Mouse (Mus musculus) mouse trophoblast stem cell (cell line): ENCODE data around the gene Ipo11.

Experiments
- in situ Hi-C, 2 experiments: fragments of 300-500 bp; cut with MseI, MboI; formaldehyde crosslinking; loops; 2 replicates in 1 of 2; 3 replicates in 1 of 2; pipeline ENCODE4 v1.15.1; 2025

Ipo11 gene

DNA sequence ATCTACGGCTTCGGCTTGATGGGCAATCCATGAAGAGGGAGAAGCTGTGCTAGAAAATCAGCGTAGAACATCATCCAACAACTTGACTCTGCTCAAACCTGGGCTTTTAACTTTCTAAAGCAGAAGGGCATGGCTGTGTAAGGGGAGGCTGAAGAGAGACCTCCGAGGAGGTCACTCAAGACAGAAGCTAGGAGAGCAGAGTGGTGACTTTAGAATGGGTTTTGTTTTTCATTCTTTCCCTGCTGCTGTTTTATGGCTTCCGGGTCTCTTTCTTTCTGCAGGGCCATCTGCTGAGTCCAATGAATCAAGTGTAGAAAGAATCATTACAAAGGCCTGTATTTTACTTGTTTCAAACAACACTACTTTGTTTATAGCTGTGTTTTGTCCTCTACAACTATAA is 119.7 kb downstream of the Ipo11 start:
- in situ Hi-C loops, result no loop called here

DNA sequence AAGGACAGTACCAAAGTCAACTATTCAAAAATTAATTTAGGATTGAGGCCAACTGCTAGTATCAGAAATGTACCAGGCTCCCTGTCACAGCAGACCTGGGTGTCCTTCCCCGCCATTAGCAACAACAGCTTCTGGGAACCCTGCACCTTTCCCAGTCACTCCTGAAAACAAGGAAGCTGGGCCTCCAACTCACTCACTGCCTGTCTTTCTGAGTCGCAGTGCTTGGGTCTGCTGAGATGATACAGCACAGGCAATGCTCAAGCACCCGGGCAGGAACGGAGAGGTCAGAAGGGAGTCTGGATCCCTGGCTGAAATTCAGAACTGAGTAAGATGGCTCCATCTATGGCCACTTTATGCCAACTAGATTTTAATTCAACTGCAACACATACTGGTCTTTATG is 123.2 kb downstream of the Ipo11 start:
- in situ Hi-C loops, result no loop called here

DNA sequence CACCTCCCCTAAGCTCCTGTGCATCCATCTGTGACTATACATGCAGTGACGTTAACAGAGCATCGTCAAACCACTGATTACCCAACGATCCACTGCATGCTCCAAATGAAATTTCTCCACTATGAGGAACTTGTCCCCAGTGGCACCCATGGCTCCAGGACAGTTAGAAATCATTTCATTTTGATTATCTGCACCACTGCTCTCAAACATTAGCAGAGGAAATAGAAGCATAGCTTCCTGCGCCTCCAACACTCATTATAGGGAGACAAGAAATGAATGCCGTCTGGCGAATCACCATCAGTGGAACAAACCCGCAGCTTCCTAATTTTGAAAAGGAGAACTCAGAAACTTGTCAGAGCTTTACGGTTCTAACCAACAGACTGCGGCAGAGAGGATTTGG is 123.7 kb downstream of the Ipo11 start:
- in situ Hi-C loops, result no loop called here

DNA sequence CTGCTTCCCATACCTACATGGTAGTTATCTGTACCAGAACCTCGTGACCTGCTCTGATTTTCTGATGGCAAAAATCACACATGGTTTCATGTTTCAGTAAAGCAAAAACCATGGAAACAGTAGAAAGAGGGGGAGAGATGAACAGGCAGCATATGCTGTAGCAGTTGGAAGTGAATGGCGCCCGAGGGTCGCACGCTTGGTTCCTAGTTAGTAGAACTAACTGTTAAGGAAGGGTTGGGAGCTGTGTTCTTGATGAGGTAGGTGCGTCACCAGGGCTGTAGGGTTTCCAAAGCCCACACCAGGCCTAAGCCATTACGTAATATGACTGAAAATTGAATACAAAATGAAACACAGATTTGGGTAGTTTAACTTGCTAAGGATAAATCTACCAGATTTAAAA is 126.6 kb downstream of the Ipo11 start:
- in situ Hi-C loops, result no loop called here

DNA sequence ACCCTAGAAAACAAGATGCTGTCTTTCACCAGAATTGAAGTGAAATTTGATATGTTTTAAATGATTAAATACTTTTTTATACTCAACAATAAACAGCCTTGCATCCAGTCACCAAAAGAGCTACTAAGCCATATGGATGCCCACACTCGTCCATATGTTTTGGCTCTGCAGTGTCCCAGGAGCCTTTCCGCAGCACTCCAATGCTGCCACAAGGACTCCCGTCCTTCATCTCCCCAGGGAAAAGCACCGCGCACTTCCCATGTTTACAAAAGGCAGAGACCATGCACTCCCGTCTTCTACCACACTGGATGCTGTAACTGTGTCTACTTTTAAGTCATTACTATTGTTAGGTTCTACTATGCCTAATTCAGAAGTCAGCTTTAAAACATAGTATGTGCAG is 127.9 kb downstream of the Ipo11 start:
- in situ Hi-C loops, result no loop called here

DNA sequence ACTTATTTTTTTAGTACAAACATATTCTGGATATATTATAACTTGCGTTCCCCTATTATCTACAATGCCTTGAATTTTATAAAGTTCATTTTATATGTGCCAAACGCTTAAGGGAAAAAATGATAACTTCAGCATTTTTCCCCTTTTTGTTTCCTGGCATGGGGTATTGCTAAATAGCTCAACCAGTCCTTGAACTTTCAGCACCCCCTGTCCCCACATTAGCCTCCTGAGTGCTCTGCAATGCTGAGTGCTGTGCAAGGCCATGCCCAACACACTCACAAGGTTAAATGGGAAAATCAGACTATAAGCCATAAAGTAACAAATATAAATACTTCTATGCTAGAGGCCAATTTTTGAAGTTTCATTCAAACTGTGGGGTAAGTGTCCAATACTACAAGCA is 128.4 kb downstream of the Ipo11 start:
- in situ Hi-C loops, result no loop called here

DNA sequence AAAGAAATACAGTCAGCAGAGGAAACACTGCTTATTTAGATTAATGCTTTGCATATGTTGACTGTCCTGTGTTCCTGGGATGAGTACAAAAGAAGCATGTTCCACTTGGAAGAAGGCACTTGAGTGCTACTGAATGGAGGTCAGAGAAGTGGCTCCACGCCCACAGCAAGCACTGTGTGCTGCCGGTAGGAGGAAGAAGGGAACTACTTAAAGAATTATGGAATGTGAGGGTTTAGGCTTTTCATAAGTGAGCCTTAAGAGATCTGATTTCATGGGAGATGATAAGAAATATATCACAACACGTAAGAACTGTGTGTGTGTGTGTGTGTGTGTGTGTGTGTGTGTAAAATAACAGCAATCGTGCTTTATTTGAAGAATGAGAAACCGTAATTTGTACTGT is 129.5 kb downstream of the Ipo11 start:
- in situ Hi-C loops, result no loop called here

DNA sequence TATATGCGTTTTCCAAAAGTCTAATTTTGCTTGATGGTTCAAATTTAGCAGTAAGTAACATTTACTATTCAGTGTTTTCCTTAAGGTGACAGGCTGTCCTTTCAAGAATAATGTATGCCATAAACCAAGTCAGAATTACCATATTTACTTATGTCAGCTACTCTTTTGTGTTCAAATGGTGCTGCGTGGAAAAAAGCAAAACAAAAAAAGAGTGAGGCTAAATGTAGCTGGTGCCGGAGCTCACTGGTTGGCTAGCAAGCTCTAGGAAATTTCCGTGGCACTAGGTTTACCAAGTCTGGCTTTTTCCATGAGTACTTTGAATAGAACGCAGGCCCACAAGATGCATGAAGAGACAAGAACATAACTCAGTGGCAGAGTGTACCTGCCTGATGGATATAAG is 131.6 kb downstream of the Ipo11 start:
- in situ Hi-C loops, result no loop called here

DNA sequence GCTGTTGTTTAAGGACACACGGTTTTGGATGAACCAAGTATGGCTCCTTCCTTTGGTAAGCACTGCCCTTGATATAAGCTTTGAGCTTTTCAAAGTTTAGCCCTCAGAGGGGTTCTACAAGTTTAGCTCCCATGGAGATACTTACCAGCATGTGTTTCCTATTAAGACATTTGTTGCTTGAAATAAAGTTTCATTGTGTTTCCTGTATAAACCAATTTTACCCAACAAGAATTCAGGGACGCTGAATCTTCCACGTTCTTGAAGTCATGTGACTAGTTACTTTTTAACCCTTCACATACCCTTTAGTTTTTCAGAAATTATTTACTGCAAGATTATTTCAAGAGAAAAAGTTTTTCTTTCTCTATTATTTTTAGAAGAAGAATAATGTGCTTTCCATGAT is 138.7 kb downstream of the Ipo11 start:
- in situ Hi-C loops, result no loop called here

DNA sequence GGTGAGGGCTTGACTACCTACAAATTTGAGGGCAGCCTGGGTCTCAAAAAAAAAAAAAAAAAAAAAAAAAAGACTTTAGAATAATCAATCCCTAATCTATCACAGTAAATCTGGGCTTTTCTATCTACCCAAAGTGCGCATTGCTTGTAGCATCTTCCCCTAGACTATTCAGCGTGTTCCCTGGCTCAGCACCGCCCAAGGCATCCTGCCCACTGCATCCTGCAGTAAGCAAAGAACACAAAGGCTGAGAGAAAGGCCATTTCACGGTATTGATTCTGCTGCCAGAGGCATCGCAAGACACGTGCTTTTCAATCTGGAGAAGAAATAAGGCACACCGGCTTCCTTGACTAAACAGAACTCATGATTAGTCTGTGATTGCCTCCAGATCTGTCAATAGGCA is 147.9 kb downstream of the Ipo11 start:
- in situ Hi-C loops, result no loop called here

DNA sequence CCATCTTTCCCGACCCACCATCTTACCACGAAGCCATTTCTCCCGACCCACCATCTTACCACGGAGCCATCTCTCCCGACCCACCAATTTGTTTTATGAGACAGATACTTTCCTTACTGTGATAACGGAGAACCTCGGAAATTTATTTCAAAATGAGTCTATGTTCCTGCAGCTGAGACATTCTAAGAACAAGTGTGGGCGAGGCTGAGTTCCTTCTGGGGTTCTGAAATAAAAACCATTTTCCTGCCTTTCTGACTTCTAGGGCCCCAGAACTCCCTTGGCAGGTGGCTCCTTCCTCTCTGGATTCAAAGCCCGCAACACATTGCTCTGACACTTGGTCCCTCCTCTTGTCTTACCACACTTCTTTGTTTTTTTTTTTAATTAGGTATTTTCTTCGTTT is 168.0 kb downstream of the Ipo11 start:
- in situ Hi-C loops, result no loop called here

DNA sequence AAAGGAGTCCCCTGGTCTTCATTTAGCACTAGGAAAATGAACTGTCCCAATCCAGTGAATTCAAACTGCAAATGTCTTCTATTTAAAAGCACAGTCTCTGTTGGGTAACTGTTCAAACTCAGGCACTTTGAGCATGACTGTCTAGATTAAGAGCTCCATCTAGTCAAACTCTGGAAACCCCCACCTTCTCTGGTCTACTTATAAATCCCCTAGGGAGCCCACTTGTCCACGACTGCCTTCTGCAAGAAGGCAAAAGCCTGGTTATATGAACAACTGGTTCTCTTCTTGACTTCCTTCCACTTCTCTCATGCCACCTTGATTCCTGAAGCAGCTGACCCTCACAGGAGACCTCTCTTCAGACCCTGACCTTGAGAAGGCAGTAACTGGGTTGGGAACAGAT is 174.1 kb downstream of the Ipo11 start:
- in situ Hi-C loops, result no loop called here

DNA sequence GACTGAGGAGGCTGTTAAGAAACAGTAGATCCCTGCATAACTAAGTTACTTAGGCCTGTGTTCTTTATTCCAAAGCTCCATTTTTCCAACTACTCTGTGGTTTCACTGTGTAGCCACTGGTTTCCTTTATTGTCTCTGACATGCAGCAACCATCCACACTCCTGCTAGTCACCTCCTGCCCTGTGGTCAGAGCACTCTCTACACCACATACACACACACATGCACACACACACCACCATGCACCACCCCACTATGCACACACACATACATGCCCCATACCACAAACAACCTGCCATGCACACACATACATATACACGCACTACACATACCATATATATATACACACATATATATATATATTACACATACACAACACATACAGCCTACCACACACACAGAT is 175.1 kb downstream of the Ipo11 start:
- in situ Hi-C loops, result no loop called here

DNA sequence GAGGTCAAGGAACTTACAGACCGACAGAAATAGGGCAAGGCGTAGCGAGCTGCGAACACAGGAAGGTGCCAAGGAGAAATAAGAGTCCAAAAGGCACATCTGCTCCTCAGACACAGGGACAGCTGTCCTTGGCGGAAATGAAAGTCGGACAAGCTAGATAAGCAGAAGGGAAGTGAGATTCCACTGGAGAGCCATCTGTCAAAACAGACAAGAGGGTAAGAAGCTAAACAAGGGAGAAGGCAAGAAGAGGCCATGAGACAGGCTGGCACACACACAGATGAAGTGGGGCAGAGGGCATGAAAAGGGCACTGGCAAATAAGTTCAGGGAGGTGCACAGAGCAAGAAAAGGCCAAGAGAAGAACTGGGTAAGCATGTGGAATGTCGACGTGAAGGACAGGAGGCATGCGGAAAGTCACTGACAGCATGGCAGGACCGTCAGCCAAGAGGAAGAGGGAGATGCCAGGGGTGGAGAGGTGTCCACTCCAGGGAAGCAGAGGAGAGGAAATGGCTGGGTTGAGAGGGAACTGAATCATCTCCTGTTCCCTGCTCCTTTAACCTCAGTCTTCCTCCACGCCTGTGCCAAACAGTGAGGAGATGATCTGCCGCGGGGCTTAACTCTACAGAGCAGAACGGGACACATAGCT is 176.4 kb downstream of the Ipo11 start:
- in situ Hi-C loops, result no loop called here

DNA sequence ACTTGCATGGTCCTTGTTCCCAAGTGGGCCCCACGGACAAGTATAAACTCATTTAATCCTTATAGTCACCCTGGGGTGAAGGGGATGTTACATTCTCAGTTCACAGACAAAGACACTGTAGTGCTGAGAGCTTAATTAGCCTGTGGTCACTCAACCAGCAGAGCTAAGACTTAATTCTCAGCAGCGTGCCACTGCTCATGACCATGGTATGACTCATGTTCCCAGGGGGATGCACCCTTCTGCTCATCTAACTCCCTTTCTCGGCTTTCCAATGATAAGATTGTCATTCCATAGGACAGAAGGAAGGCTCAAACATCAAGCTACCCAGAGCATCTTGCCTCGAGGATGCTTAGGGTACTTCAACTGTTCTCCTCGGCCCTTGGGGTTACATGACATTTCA is 180.9 kb downstream of the Ipo11 start:
- in situ Hi-C loops, result no loop called here

DNA sequence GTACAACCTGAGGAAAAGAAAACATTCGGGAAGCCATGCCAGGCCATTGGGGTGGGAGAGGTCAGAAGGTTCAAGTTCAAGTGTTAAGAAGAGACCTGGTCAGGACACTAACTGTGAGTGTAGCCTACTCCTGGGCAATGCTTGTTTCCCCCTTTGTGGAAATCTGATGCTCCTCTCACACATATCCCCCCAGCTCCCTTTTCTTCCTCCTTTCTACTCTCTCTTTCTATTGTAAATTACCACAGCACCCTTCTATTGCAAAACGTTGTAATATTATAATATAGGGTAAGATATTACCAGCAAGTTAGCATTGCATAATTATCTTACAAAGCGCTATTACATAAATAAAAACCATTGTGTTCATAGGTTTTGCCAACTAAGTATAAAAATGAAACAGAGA is 182.5 kb downstream of the Ipo11 start:
- in situ Hi-C loops, result no loop called here

DNA sequence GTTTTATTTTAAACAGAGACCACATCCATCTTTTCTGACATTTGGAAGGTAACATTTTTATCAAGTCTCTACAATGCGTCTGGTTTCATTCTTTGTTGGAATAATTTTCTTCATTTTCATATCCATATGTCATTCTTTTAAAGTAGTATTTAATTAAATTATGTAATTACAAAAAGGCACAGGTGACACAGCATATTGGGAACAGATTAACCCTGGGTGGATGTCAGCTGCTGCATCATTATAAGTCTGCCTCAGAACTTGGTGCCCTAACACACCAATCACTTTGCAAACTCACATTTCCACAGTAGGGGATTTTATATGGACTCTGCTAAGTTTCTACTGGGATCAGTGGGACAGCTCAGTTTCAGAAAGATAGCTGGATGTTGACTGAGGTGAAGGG is 184.8 kb downstream of the Ipo11 start:
- in situ Hi-C loops, result no loop called here

DNA sequence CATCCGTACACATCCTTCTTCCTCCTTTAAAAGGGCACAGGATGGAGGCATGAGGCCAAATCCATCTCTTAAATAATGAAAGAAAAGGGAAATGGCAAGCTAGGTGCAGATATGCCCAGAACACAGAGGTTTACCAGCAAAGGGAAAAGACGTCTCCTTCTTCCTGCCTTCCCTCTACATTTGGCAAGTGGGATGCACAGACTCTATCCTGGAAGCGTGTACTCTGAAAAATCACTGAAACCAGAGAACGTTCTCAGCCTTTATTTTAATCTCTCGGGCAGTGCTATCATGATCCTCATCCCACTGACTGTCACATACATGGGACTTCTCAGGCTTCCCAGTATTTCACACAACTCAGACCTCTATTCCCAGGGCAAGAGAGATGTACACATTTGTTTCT is 189.9 kb downstream of the Ipo11 start:
- in situ Hi-C loops, result no loop called here

DNA sequence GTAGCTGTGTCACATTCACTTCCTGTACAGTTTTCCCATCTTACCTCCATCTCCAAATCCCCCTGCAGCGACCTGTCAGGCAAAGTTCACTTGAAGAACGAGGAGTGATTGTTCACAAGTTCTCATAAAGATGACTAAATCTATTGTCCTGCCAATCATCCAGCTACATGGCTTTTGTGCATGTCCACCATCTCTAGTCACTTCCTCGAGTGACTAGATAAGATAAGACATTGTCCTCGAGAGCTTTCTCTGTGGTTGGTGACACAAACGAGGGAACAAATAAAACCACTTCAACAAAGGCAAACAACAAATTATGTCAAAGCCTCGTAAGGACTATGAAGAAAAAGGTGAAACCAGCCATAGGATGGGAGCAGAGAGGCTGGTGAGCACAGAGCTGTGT is 191.6 kb downstream of the Ipo11 start:
- in situ Hi-C loops, result no loop called here
